Mouse (Mus musculus) liver, postnatal 0 days (tissue): Measurements from ENCODE around the gene H6pd.

Experiments
- CTCF ChIP-seq: sonication (generic); IDR thresholded peaks from 2 replicates; pipeline ENCODE4 v1.5.1; 2016; ENCODE audit warnings: antibody characterized with exemption, low read depth
- EP300 ChIP-seq: IDR thresholded peaks from 2 replicates; pipeline ENCODE4 v1.6.1; 2016; ENCODE audit warnings: antibody characterized with exemption, low read depth, mild to moderate bottlenecking

DNA sequence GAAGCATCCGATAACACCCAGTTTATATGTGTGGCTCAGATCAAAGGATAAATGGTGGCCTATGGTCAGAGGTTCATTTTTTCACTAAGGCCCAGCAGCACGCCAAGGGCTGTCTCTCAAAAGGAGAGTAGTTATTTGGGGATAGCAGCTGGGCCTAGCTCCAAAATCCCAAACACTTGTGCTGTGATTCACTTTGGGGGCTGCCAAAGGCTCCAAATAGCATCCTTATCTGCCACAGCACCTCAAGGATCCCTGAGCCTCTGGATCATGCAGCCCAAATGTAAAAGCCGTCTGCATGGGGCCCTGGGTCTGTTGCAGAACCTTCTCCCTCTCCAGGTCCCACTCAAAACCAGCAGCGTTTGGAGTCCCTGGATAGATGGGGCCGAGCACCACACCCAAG lies 60.7 kb downstream of the H6pd start:
- TF ChIP-seq CTCF (no peak), EP300 (no peak)
